Mouse (Mus musculus) liver, embryonic 12.5 days (tissue): ENCODE results near the gene Nfya. TPM values are rescaled to one million over a fixed set of nuclear protein-coding genes. Genes with fewer than 3 reads are reported as not detected.

ENCODE experiments used
- ATAC-seq: fragments of 200-750 bp; cut with Nextera tagmentation; 2 replicates; pipeline ENCODE4 v1.8.0; 2017; ENCODE audit warnings: moderate number of reproducible peaks, mild to moderate bottlenecking, moderate library complexity
- H3K27ac ChIP-seq: fragments of 300-500 bp; sonication (generic); 2 replicates; pipeline ENCODE4 v1.5.1; 2016; ENCODE audit warnings: mild to moderate bottlenecking
- H3K27me3 ChIP-seq: fragments of 300-500 bp; sonication (generic); replicated peaks from 2 replicates; pipeline ENCODE4 v1.6.1; 2016; ENCODE audit warnings: mild to moderate bottlenecking, moderate library complexity
- H3K36me3 ChIP-seq: fragments of 300-500 bp; sonication (generic); 2 replicates; pipeline ENCODE4 v1.6.1; 2016; ENCODE audit warnings: mild to moderate bottlenecking, moderate library complexity
- H3K4me1 ChIP-seq: fragments of 300-500 bp; sonication (generic); 2 replicates; pipeline ENCODE4 v1.6.1; 2016
- H3K4me2 ChIP-seq: fragments of 300-500 bp; sonication (generic); 2 replicates; pipeline ENCODE4 v1.6.1; 2016; ENCODE audit warnings: mild to moderate bottlenecking, moderate library complexity
- H3K4me3 ChIP-seq: fragments of 300-500 bp; sonication (generic); 2 replicates; pipeline ENCODE4 v1.5.1; 2016; ENCODE audit warnings: mild to moderate bottlenecking, moderate library complexity
- H3K9ac ChIP-seq: fragments of 300-500 bp; sonication (generic); 2 replicates; pipeline ENCODE4 v1.6.1; 2016; ENCODE audit warnings: mild to moderate bottlenecking, moderate library complexity
- H3K9me3 ChIP-seq: fragments of 300-500 bp; sonication (generic); replicated peaks from 2 replicates; pipeline ENCODE4 v1.6.1; 2016; ENCODE audit warnings: mild to moderate bottlenecking, moderate library complexity
- WGBS: fragments of 180-500 bp; shearing (Covaris S2); methylation state at CpG from one replicate; pipeline ENCODE4 v1.1.7; 2016; ENCODE audit not compliant: insufficient replicate concordance; 5-methylcytosine and 5-hydroxymethylcytosine counted together
- polyA plus RNA-seq: library from polyadenylated mRNA; unstranded; fragments of >200 nt; fragmentation: Nextera tagmentation; extraction: Ambion mirVana; gene quantifications from 2 replicates; pipeline ENCODE4 v1.2.1, GENCODE M21; 2016

The Nfya gene
- polyA plus RNA-seq, 1 experiment from 2014 or later: 11.3 TPM

GRCm38 (mm10) chr17:48379050-48379449 lies 30.7 kb downstream of the Nfya start:
- ATAC-seq: no peak
- H3K36me3 ChIP-seq: no peaks in the 10 kb centered on the region
- H3K4me1 ChIP-seq: no peaks in the 10 kb centered on the region
- no peaks in the 10 kb centered on the region for H3K9me3 ChIP-seq
- H3K27ac ChIP-seq: no peak overlapping the region
- H3K27me3 ChIP-seq: no peaks in the 10 kb centered on the region
- H3K4me2 ChIP-seq: no peak overlapping the region
- no peak overlapping the region for H3K9ac ChIP-seq
- no peak overlapping the region for H3K4me3 ChIP-seq

DNA sequence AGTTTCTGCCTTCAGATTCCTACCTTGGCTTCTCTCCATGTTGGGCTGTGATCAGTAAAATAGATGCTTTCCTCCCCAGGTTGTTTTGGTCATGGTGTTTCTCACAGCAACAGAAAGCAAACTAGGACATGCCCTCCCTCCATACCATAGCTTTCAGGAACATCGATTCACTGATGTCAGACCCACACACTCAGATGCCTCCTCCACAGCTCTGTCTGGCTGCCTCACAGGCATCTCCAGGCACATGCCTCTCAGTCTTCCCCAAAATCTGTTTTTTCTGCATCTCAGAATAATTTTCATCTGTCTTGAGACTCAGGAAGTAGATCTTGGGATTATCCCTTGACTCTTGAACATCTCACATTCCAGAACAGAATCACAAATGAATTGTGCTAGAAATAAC lies 33.6 kb downstream of the Nfya start:
- H3K27me3 ChIP-seq: no peaks in the 10 kb centered on the region
- no peak overlapping the region for H3K27ac ChIP-seq
- H3K4me2 ChIP-seq: no peak overlapping the region
- ATAC-seq: no peak
- WGBS: 69% methylated on average over 1 of the region's 1 CpGs
- H3K36me3 ChIP-seq: no peaks in the 10 kb centered on the region
- H3K4me3 ChIP-seq: no peak overlapping the region
- H3K4me1 ChIP-seq: no peaks in the 10 kb centered on the region
- no peak overlapping the region for H3K9ac ChIP-seq
- no peaks in the 10 kb centered on the region for H3K9me3 ChIP-seq

DNA sequence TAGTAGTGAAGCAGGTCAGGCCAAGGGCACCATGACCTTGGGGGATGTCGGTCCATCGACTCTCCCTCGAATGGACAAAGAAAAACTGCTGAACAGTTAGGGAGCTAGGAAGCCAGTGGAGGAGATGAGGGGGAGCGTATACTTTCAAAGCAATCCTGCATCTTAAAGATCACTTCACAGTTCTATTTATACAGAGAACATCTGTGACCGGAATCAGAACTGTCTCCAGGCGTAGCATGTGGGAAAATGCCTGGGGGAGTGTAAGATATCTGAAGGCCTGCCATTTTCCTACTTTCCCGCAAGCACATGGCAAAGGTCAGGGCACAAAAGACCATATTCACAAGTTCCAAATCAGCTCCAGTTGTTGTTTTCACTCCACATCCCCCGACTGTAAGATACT lies 36.7 kb downstream of the Nfya start:
- WGBS: 74% methylated on average over 8 of the region's 8 CpGs
- no peak for ATAC-seq
- no peaks in the 10 kb centered on the region for H3K9me3 ChIP-seq
- H3K27me3 ChIP-seq: no peaks in the 10 kb centered on the region
- H3K4me1 ChIP-seq: no peaks in the 10 kb centered on the region
- no peak overlapping the region for H3K9ac ChIP-seq
- no peak overlapping the region for H3K4me3 ChIP-seq
- H3K36me3 ChIP-seq: no peaks in the 10 kb centered on the region
- no peak overlapping the region for H3K27ac ChIP-seq
- no peak overlapping the region for H3K4me2 ChIP-seq

DNA sequence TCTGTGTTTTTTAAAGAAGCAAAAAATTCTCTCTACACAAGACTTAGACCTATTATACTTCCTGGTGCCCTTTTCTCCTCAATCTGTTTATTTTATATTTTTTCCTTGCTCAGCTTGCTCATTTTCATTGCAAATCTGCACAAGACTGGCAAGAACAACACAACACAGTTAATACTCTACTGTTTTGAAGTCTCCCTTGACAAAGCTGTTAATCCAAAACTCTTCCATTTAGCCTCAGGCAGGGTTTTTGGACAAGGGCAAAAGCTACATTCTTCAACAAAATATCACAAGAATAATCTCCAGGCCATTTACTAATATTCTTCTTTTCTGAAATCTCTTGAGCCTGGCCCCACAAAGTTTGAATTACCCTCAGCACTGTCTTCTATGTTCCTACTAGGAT lies 38.1 kb downstream of the Nfya start:
- H3K27ac ChIP-seq: no peak overlapping the region
- H3K4me3 ChIP-seq: no peak overlapping the region
- no peak overlapping the region for H3K9ac ChIP-seq
- ATAC-seq: no peak
- H3K27me3 ChIP-seq: no peaks in the 10 kb centered on the region
- H3K4me2 ChIP-seq: no peak overlapping the region
- no peaks in the 10 kb centered on the region for H3K4me1 ChIP-seq
- no peaks in the 10 kb centered on the region for H3K36me3 ChIP-seq
- no peaks in the 10 kb centered on the region for H3K9me3 ChIP-seq

- no peak overlapping the region for H3K27ac ChIP-seq
- no peaks in the 10 kb centered on the region for H3K36me3 ChIP-seq
- H3K9me3 ChIP-seq: no peaks in the 10 kb centered on the region
- no peak for ATAC-seq
- no peak overlapping the region for H3K4me2 ChIP-seq
- no peak overlapping the region for H3K9ac ChIP-seq
- H3K4me1 ChIP-seq: peaks cover 27% of the 10 kb centered on the region
- H3K4me3 ChIP-seq: no peak overlapping the region
- H3K27me3 ChIP-seq: no peaks in the 10 kb centered on the region
- WGBS: 74% methylated on average over 5 of the region's 5 CpGs
Observed at GRCm38 (mm10) chr17:48366806-48367205, 42.9 kb downstream of the Nfya start.

GRCm38 (mm10) chr17:48365511-48366155 lies 44.1 kb downstream of the Nfya start:
- H3K9me3 ChIP-seq: no peaks in the 10 kb centered on the region
- no peak for ATAC-seq
- 74% methylated on average over 9 of the region's 9 CpGs for whole genome bisulfite sequencing

DNA sequence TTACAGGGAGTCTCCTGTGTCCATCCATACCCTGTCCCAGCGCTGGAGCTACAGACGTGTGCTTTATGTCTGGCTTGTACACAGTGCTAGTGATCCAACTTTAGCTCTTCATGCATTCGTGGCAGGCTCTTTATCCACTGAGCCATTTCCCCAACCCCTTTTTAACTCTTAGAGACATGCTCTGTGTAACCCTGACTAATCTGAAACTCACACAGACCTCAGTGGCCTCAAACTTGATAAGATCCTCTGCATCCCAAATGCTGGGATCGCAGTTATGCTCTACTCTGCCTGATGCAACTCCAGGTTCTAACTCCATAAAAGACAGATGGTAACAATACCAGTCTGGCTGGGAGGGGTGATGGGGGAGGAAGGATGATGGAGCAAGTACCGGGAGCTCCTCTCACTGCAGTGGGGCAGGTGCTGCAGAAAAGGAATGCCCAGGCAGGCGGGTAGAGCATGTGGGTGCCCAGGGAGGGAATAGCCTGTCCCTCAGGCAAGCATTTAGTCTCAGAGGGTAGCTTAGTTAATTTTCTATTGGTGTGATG lies 46.2 kb downstream of the Nfya start:
- Histone ChIP-seq H3K9ac (no peak overlapping the region), H3K4me1 (peaks cover 57% of the 10 kb centered on the region), H3K4me2 (peak overlapping the region; percentile 31), H3K27me3 (no peaks in the 10 kb centered on the region), H3K9me3 (no peaks in the 10 kb centered on the region), H3K36me3 (no peaks in the 10 kb centered on the region), H3K27ac (peak overlapping the region; percentile 41), H3K4me3 (no peak overlapping the region)
- 33% methylated on average over 6 of the region's 6 CpGs for WGBS
- ATAC-seq: peak; percentile 56

More at GRCm38 (mm10) chr17:48365511-48366155, 44.1 kb downstream of the Nfya start:
- peaks cover 39% of the 10 kb centered on the region for H3K4me1 ChIP-seq
- no peaks in the 10 kb centered on the region for H3K36me3 ChIP-seq
- no peak overlapping the region for H3K4me2 ChIP-seq
- H3K27me3 ChIP-seq: no peaks in the 10 kb centered on the region
- no peak overlapping the region for H3K27ac ChIP-seq
- no peak overlapping the region for H3K4me3 ChIP-seq
- H3K9ac ChIP-seq: no peak overlapping the region

DNA sequence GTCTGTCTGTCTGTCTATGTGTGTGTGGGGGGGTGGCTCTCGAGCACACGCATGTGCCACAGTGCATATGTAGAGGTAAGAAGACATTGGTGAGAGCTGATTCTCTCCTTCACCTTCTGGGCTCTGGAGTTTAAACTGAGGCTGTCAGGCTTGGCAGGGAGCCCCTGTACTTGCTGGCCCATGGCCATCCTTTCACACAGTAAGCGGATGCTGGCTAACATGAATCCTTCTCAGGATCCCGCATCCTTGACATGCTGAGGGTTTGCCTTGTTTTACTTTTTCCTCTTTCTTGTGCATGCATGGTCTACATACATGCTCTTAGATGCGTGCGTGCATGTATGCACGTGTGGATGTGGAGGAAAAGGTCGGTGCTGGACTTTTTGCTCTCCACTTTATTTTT lies 46.7 kb downstream of the Nfya start:
- peak overlapping the region; percentile 31 for H3K4me2 ChIP-seq
- peak overlapping the region; percentile 41 for H3K27ac ChIP-seq
- WGBS: 81% methylated on average over 8 of the region's 8 CpGs
- no peaks in the 10 kb centered on the region for H3K9me3 ChIP-seq
- H3K36me3 ChIP-seq: no peaks in the 10 kb centered on the region
- peaks cover 57% of the 10 kb centered on the region for H3K4me1 ChIP-seq
- no peak overlapping the region for H3K9ac ChIP-seq
- H3K27me3 ChIP-seq: no peaks in the 10 kb centered on the region
- ATAC-seq: no peak
- H3K4me3 ChIP-seq: no peak overlapping the region

- WGBS: 55% methylated on average over 3 of the region's 3 CpGs
- H3K27ac ChIP-seq: no peak overlapping the region
Observed at GRCm38 (mm10) chr17:48362346-48362745, 47.4 kb downstream of the Nfya start.

GRCm38 (mm10) chr17:48360462-48360861 lies 49.2 kb downstream of the Nfya start:
- Histone ChIP-seq H3K27ac (peak overlapping the region; percentile 79), H3K4me2 (peak overlapping the region; percentile 56), H3K4me1 (peaks cover 57% of the 10 kb centered on the region), H3K27me3 (no peaks in the 10 kb centered on the region), H3K9ac (peak overlapping the region; percentile 34; the same call in 1 of the 2 replicates), H3K4me3 (peak overlapping the region; percentile 23), H3K9me3 (no peaks in the 10 kb centered on the region), H3K36me3 (no peaks in the 10 kb centered on the region)
- ATAC-seq: peak; percentile 76
- WGBS: 10% methylated on average over 4 of the region's 4 CpGs

More at GRCm38 (mm10) chr17:48362346-48362745, 47.4 kb downstream of the Nfya start:
- no peaks in the 10 kb centered on the region for H3K9me3 ChIP-seq
- no peak overlapping the region for H3K9ac ChIP-seq
- no peak overlapping the region for H3K4me2 ChIP-seq
- ATAC-seq: no peak
- H3K36me3 ChIP-seq: no peaks in the 10 kb centered on the region
- H3K4me1 ChIP-seq: peaks cover 57% of the 10 kb centered on the region
- H3K27me3 ChIP-seq: no peaks in the 10 kb centered on the region
- H3K4me3 ChIP-seq: no peak overlapping the region

DNA sequence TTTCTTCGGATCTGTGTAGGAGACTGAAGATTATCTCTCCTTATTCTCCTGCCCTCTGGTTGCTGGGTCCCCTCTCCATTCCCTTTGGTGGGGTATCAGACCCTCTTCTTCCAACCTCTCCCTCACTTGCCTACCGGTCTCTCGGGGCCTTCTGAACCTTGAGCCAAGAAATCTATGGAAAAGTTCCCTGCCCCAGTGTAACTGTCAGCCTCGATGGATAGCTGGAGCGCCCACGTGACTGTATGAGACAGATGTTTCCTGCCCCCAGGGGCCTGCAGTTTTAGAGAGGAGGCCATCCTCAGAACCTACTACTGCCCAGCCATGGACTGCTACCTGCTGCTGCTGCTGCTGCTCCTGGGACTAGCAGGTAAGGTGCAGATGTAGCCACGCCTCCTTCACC lies 50.1 kb downstream of the Nfya start, which contains the start of gene Treml1:
Gene Treml1 (plus strand): TSS at position 301 of the 400 bp plus-strand sequence.
- peak within 1 kb of the TSS; percentile 23 for H3K4me3 ChIP-seq
- H3K4me2 ChIP-seq: peak within 1 kb of the TSS; percentile 56
- WGBS: 38% methylated on average over 7 of the region's 7 CpGs

DNA sequence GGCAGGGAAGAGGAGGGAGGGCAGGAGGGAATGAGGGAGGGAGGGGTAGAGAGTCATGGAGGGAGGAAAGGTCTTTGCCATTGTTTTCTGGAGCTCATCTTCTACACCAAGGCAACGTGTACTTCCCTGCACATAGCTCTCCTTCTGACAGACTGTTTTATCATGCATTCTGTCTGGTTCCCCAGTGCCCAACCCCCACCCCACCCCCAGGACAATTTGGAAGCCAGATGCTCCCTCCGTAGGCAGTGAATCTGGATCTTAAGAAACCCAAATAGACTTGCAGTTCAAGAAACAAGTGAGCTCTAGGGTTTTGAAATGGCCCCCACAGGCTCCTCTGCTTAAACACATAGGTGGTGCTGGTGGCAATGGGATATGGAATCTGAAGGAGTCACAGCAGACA lies 51.8 kb downstream of the Nfya start:
- H3K36me3 ChIP-seq: no peaks in the 10 kb centered on the region
- WGBS: 31% methylated on average over 2 of the region's 2 CpGs
- no peak overlapping the region for H3K27ac ChIP-seq
- no peaks in the 10 kb centered on the region for H3K27me3 ChIP-seq
- no peak overlapping the region for H3K9ac ChIP-seq
- H3K4me2 ChIP-seq: no peak overlapping the region
- H3K9me3 ChIP-seq: no peaks in the 10 kb centered on the region
- peaks cover 37% of the 10 kb centered on the region for H3K4me1 ChIP-seq
- ATAC-seq: no peak
- H3K4me3 ChIP-seq: no peak overlapping the region

More for the DNA sequence above, 50.1 kb downstream of the Nfya start, which contains the start of gene Treml1:
- H3K4me1 ChIP-seq: peaks cover 54% of the 10 kb centered on the region
- ATAC-seq: no peak
- H3K27me3 ChIP-seq: no peaks in the 10 kb centered on the region
- no peaks in the 10 kb centered on the region for H3K9me3 ChIP-seq
- H3K27ac ChIP-seq: peak within 1 kb of the TSS; percentile 79
- H3K36me3 ChIP-seq: no peaks in the 10 kb centered on the region
- H3K9ac ChIP-seq: peak within 1 kb of the TSS; percentile 34; the same call in 1 of the 2 replicates

- no peak overlapping the region for H3K4me3 ChIP-seq
- H3K27ac ChIP-seq: no peak overlapping the region
- no peak overlapping the region for H3K4me2 ChIP-seq
- H3K27me3 ChIP-seq: no peaks in the 10 kb centered on the region
- no peak for ATAC-seq
- no peaks in the 10 kb centered on the region for H3K36me3 ChIP-seq
- H3K4me1 ChIP-seq: peaks cover 19% of the 10 kb centered on the region
- WGBS: 76% methylated on average over 3 of the region's 3 CpGs
- no peak overlapping the region for H3K9ac ChIP-seq
- H3K9me3 ChIP-seq: no peaks in the 10 kb centered on the region
Observed at GRCm38 (mm10) chr17:48355822-48356221, 53.9 kb downstream of the Nfya start.
